ENCODE assay signal across 21 mouse cellular contexts in genomic region chr5:134630835-134631234, GRCm38 (mm10).
"Had no signal": no experiment of that assay in that cellular context is flagged by ENCODE, and none has a peak within 500 bp of the region (broad histone marks: within the 10 kb centered on the region; RNA-seq: fewer than 3 reads in every experiment).

No protein-coding gene starts in this region.

- H3K9me3 ChIP-seq: limb, embryonic 10.5 days; limb, embryonic 13.5 days had no signal

- DNase-seq: kidney, adult 18-20 months; kidney, adult 9 months; kidney, postnatal 25 days; layer of hippocampus, adult 9-11 months; lung, adult 2 months; lung, postnatal 14 days; lung, postnatal 4 days; midbrain, embryonic 14.5 days; right cerebral cortex, adult 18-20 months; right cerebral cortex, postnatal 14 days; right cerebral cortex, postnatal 4 days; spleen, adult 18-20 months; thymus, adult 2 months; thymus, postnatal 14 days; thymus, postnatal 4 days had no signal

- H3K4me1 ChIP-seq: limb, embryonic 10.5 days had no signal

- H3K27me3 ChIP-seq: limb, embryonic 13.5 days had no signal

- H3K4me3 ChIP-seq: layer of hippocampus, adult 2 months; limb, embryonic 10.5 days; limb, embryonic 13.5 days had no signal

- H3K27ac ChIP-seq: kidney, postnatal 0 days; layer of hippocampus, adult 2 months; limb, embryonic 10.5 days; limb, embryonic 13.5 days had no signal

- H3K9ac ChIP-seq: limb, embryonic 13.5 days had no signal

- H3K4me2 ChIP-seq: limb, embryonic 13.5 days; liver, embryonic 11.5 days; midbrain, embryonic 11.5 days had no signal
